Mouse (Mus musculus) neural tube, embryonic 10.5 days (tissue): Measurements from ENCODE around the gene Ankdd1a.

Experiments
- DNase-seq: peaks from one replicate; pipeline ENCODE4 v3.0.0-alpha.2; 2017; ENCODE audit warnings: low spot score; ENCODE audit errors: extremely low spot score

The Ankdd1a gene

GRCm38 (mm10) chr9:65519807-65520504, at the start of gene Ankdd1a:
TSS of gene Ankdd1a (minus strand) at chr9:65520193.
- peak; percentile 37 for DNase-seq

GRCm38 (mm10) chr9:65569491-65569971, 49.5 kb upstream of the Ankdd1a start:
- DNase-seq = no peak

GRCm38 (mm10) chr9:65568787-65569186, 48.8 kb upstream of the Ankdd1a start:
- DNase-seq = no peak

GRCm38 (mm10) chr9:65564698-65565097, 44.7 kb upstream of the Ankdd1a start:
- no peak for DNase-seq

GRCm38 (mm10) chr9:65563073-65563472, 43.1 kb upstream of the Ankdd1a start:
- DNase-seq = no peak

GRCm38 (mm10) chr9:65562081-65562506, 42.1 kb upstream of the Ankdd1a start:
- DNase-seq = peak; percentile 35

- no peak for DNase-seq
Observed at GRCm38 (mm10) chr9:65561016-65561415, 41.0 kb upstream of the Ankdd1a start.

GRCm38 (mm10) chr9:65558806-65559205, 38.8 kb upstream of the Ankdd1a start:
- DNase-seq = no peak

GRCm38 (mm10) chr9:65556979-65557378, 37.0 kb upstream of the Ankdd1a start:
- no peak for DNase-seq

GRCm38 (mm10) chr9:65556349-65556748, 36.4 kb upstream of the Ankdd1a start:
- DNase-seq = no peak

- DNase-seq = no peak
Observed at GRCm38 (mm10) chr9:65555621-65556020, 35.6 kb upstream of the Ankdd1a start.

GRCm38 (mm10) chr9:65555001-65555405, 35.0 kb upstream of the Ankdd1a start:
- peak; percentile 38 for DNase-seq

- DNase-seq = no peak
Observed at GRCm38 (mm10) chr9:65552711-65553110, 32.7 kb upstream of the Ankdd1a start.

GRCm38 (mm10) chr9:65552141-65552540, 32.1 kb upstream of the Ankdd1a start:
- no peak for DNase-seq

GRCm38 (mm10) chr9:65551035-65551434, 31.0 kb upstream of the Ankdd1a start:
- DNase-seq = peak; percentile 61

- no peak for DNase-seq
Observed at GRCm38 (mm10) chr9:65550079-65550831, 30.3 kb upstream of the Ankdd1a start.

- DNase-seq = no peak
Observed at GRCm38 (mm10) chr9:65549643-65550042, 29.6 kb upstream of the Ankdd1a start.

GRCm38 (mm10) chr9:65549139-65549538, 29.1 kb upstream of the Ankdd1a start:
- no peak for DNase-seq

GRCm38 (mm10) chr9:65548311-65548710, 28.3 kb upstream of the Ankdd1a start:
- DNase-seq = peak; percentile 35

GRCm38 (mm10) chr9:65547844-65548243, 27.9 kb upstream of the Ankdd1a start:
- DNase-seq = no peak

GRCm38 (mm10) chr9:65547111-65547510, 27.1 kb upstream of the Ankdd1a start:
- DNase-seq = no peak

GRCm38 (mm10) chr9:65546413-65546695, 26.4 kb upstream of the Ankdd1a start:
- no peak for DNase-seq
